Mouse (Mus musculus) cerebellum, postnatal 36 days (tissue): Measurements from ENCODE around the gene Ifitm1.
A peak's percentile ranks its signal among the peaks of the same experiment; 100 is the strongest.

Experiments used
- DNase-seq, 2 experiments: peaks; one replicate each; pipeline ENCODE4 v3.0.0; 2021 to 2022; ENCODE audit warnings: mixed read lengths in 2 of 2

Gene Ifitm1

GRCm38 (mm10) chr7:140966921-140967320 is at the start of gene Ifitm1:
TSS of gene Ifitm1 (plus strand) at chr7:140967221.
- no peak for DNase-seq

GRCm38 (mm10) chr7:140919911-140920310 is 47.1 kb upstream of the Ifitm1 start:
- DNase-seq: no peak

GRCm38 (mm10) chr7:140920418-140921029 is 46.5 kb upstream of the Ifitm1 start, which contains the start of gene Nlrp6:
TSS of gene Nlrp6 (plus strand) at chr7:140920902.
- no peak for DNase-seq

- DNase-seq: no peak
Observed at GRCm38 (mm10) chr7:140921225-140921975, 45.6 kb upstream of the Ifitm1 start.

GRCm38 (mm10) chr7:140922398-140923069 is 44.5 kb upstream of the Ifitm1 start:
- DNase-seq: peak; percentile 85 to 88

- no peak for DNase-seq
Observed at GRCm38 (mm10) chr7:140923070-140923775, 43.8 kb upstream of the Ifitm1 start.

GRCm38 (mm10) chr7:140927181-140927580 is 39.8 kb upstream of the Ifitm1 start:
- no peak for DNase-seq

- no peak for DNase-seq
Observed at GRCm38 (mm10) chr7:140938436-140938835, 28.6 kb upstream of the Ifitm1 start.

GRCm38 (mm10) chr7:140938896-140939295 is 28.1 kb upstream of the Ifitm1 start:
- no peak for DNase-seq

GRCm38 (mm10) chr7:140939669-140940171 is 27.3 kb upstream of the Ifitm1 start:
- DNase-seq: no peak

- peak; percentile 56 to 58 for DNase-seq
Observed at GRCm38 (mm10) chr7:140941222-140942051, 25.6 kb upstream of the Ifitm1 start, which contains the start of gene Pgghg. TSS of gene Pgghg (plus strand) at chr7:140941391.

GRCm38 (mm10) chr7:140942341-140942740 is 24.7 kb upstream of the Ifitm1 start:
- DNase-seq: no peak

GRCm38 (mm10) chr7:140942811-140943210 is 24.2 kb upstream of the Ifitm1 start:
- no peak for DNase-seq

- no peak for DNase-seq
Observed at GRCm38 (mm10) chr7:140943356-140943755, 23.7 kb upstream of the Ifitm1 start.

GRCm38 (mm10) chr7:140944236-140944635 is 22.8 kb upstream of the Ifitm1 start:
- no peak for DNase-seq

- DNase-seq: no peak
Observed at GRCm38 (mm10) chr7:140945247-140945646, 21.8 kb upstream of the Ifitm1 start.

GRCm38 (mm10) chr7:140946311-140946710 is 20.7 kb upstream of the Ifitm1 start:
- no peak for DNase-seq

- no peak for DNase-seq
Observed at GRCm38 (mm10) chr7:140946980-140947379, 20.0 kb upstream of the Ifitm1 start.

- DNase-seq: no peak
Observed at GRCm38 (mm10) chr7:140948161-140948560, 18.9 kb upstream of the Ifitm1 start.

- DNase-seq: no peak
Observed at GRCm38 (mm10) chr7:140949255-140949654, 17.8 kb upstream of the Ifitm1 start.

GRCm38 (mm10) chr7:140949824-140950530 is 17.0 kb upstream of the Ifitm1 start, which contains the start of gene Ifitm5:
TSS of gene Ifitm5 (minus strand) at chr7:140950291.
- DNase-seq: no peak
